Mouse (Mus musculus) embryonic facial prominence, embryonic 14.5 days (tissue): ENCODE measurements around the gene Pde8b. TPM values are rescaled to one million over a fixed set of nuclear protein-coding genes. Genes with fewer than 3 reads are reported as not detected.

Experiments used
- ATAC-seq: fragments of 200-750 bp; cut with Nextera tagmentation; 2 replicates; pipeline ENCODE4 v1.8.0; 2017; ENCODE audit warnings: low read depth, moderate number of reproducible peaks, moderate TSS enrichment
- DNase-seq: peaks from one replicate; pipeline ENCODE4 v3.0.0-alpha.2; 2015; ENCODE audit warnings: low spot score
- H3K27ac ChIP-seq: fragments of 300-500 bp; sonication (generic); replicated peaks from 2 replicates; pipeline ENCODE4 v1.5.1; 2014; ENCODE audit warnings: low read depth, mild to moderate bottlenecking, low read length, moderate library complexity
- H3K27me3 ChIP-seq: fragments of 300-500 bp; sonication (generic); replicated peaks from 2 replicates; pipeline ENCODE4 v1.6.1; 2014; ENCODE audit warnings: low read length; ENCODE audit not compliant: control insufficient read depth, insufficient read depth
- H3K36me3 ChIP-seq: fragments of 300-500 bp; sonication (generic); 2 replicates; pipeline ENCODE4 v1.6.1; 2014; ENCODE audit warnings: low read length, mixed read lengths; ENCODE audit not compliant: control insufficient read depth, insufficient read depth
- H3K4me1 ChIP-seq: fragments of 300-500 bp; sonication (generic); 2 replicates; pipeline ENCODE4 v1.6.1; 2014; ENCODE audit warnings: antibody characterized with exemption, low read length; ENCODE audit not compliant: control insufficient read depth, insufficient read depth
- H3K4me2 ChIP-seq: fragments of 300-500 bp; sonication (generic); 2 replicates; pipeline ENCODE4 v1.6.1; 2014; ENCODE audit warnings: low read depth, mild to moderate bottlenecking, low read length, moderate library complexity, mixed read lengths
- H3K4me3 ChIP-seq: fragments of 300-500 bp; sonication (generic); 2 replicates; pipeline ENCODE4 v1.5.1; 2014; ENCODE audit warnings: low read depth, mild to moderate bottlenecking, low read length
- H3K9ac ChIP-seq: fragments of 300-500 bp; sonication (generic); 2 replicates; pipeline ENCODE4 v1.6.1; 2014; ENCODE audit warnings: low read depth, mild to moderate bottlenecking, low read length, moderate library complexity, mixed read lengths
- H3K9me3 ChIP-seq: fragments of 300-500 bp; sonication (generic); 2 replicates; pipeline ENCODE4 v1.6.1; 2016; ENCODE audit warnings: low read length; ENCODE audit not compliant: control insufficient read depth
- WGBS: fragments of 180-500 bp; shearing (Covaris S2); extraction: QIAGEN DNeasy Blood & Tissue Kit; methylation state at CpG from one replicate; pipeline ENCODE4 v1.1.7; 2014; 5-methylcytosine and 5-hydroxymethylcytosine counted together
- polyA plus RNA-seq: library from polyadenylated mRNA; unstranded; fragments of >200 nt; fragmentation: Nextera tagmentation; extraction: Ambion mirVana; gene quantifications from 2 replicates; pipeline ENCODE4 v1.2.1, GENCODE M21; 2014

Gene Pde8b
- polyA plus RNA-seq, 1 experiment from 2014 or later, result 4.7 TPM

GRCm38 (mm10) chr13:95202151-95202758 lies 47.9 kb downstream of the Pde8b start:
- Histone ChIP-seq H3K27ac (no peak overlapping the region), H3K4me1 (no peaks in the 10 kb centered on the region), H3K9ac (no peak overlapping the region), H3K27me3 (no peaks in the 10 kb centered on the region), H3K9me3 (no peaks in the 10 kb centered on the region), H3K4me2 (no peak overlapping the region), H3K4me3 (no peak overlapping the region), H3K36me3 (no peaks in the 10 kb centered on the region)
- 91% methylated on average over 3 of the region's 3 CpGs for WGBS
- ATAC-seq, result no peak
- no peak for DNase-seq

GRCm38 (mm10) chr13:95200817-95201216 lies 49.3 kb downstream of the Pde8b start:
- H3K9ac ChIP-seq, result no peak overlapping the region
- H3K4me3 ChIP-seq, result no peak overlapping the region
- no peaks in the 10 kb centered on the region for H3K27me3 ChIP-seq
- no peaks in the 10 kb centered on the region for H3K4me1 ChIP-seq
- DNase-seq, result no peak
- no peak overlapping the region for H3K4me2 ChIP-seq
- no peak overlapping the region for H3K27ac ChIP-seq
- ATAC-seq, result no peak
- H3K36me3 ChIP-seq, result no peaks in the 10 kb centered on the region
- 75% methylated on average over 8 of the region's 8 CpGs for WGBS
- no peaks in the 10 kb centered on the region for H3K9me3 ChIP-seq

- Histone ChIP-seq H3K27me3 (no peaks in the 10 kb centered on the region), H3K27ac (no peak overlapping the region), H3K4me2 (no peak overlapping the region), H3K9me3 (no peaks in the 10 kb centered on the region), H3K36me3 (no peaks in the 10 kb centered on the region), H3K4me3 (no peak overlapping the region), H3K9ac (no peak overlapping the region), H3K4me1 (no peaks in the 10 kb centered on the region)
- ATAC-seq (no peak), DNase-seq (no peak)
These were observed 50.1 kb downstream of the Pde8b start for GRCm38 (mm10) chr13:95200036-95200435.

- Histone ChIP-seq H3K9ac (no peak overlapping the region), H3K4me1 (no peaks in the 10 kb centered on the region), H3K9me3 (no peaks in the 10 kb centered on the region), H3K27ac (no peak overlapping the region), H3K27me3 (no peaks in the 10 kb centered on the region), H3K4me3 (no peak overlapping the region), H3K36me3 (no peaks in the 10 kb centered on the region), H3K4me2 (no peak overlapping the region)
- ATAC-seq (no peak), DNase-seq (no peak)
- 81% methylated on average over 7 of the region's 7 CpGs for WGBS
These were observed 53.9 kb downstream of the Pde8b start for GRCm38 (mm10) chr13:95196106-95196705.

GRCm38 (mm10) chr13:95191951-95192350 lies 58.2 kb downstream of the Pde8b start:
- DNase-seq (no peak), ATAC-seq (no peak)
- WGBS, result 85% methylated on average over 5 of the region's 5 CpGs

GRCm38 (mm10) chr13:95189111-95189510 lies 61.0 kb downstream of the Pde8b start:
- no peak for DNase-seq
- Histone ChIP-seq H3K4me2 (no peak overlapping the region), H3K9ac (no peak overlapping the region), H3K27me3 (no peaks in the 10 kb centered on the region), H3K36me3 (no peaks in the 10 kb centered on the region), H3K4me1 (no peaks in the 10 kb centered on the region), H3K4me3 (no peak overlapping the region), H3K27ac (no peak overlapping the region), H3K9me3 (no peaks in the 10 kb centered on the region)
- WGBS, result 93% methylated on average over 2 of the region's 2 CpGs
- no peak for ATAC-seq

More at GRCm38 (mm10) chr13:95191951-95192350, 58.2 kb downstream of the Pde8b start:
- Histone ChIP-seq H3K9me3 (no peaks in the 10 kb centered on the region), H3K4me2 (no peak overlapping the region), H3K27me3 (no peaks in the 10 kb centered on the region), H3K36me3 (no peaks in the 10 kb centered on the region), H3K27ac (no peak overlapping the region), H3K4me1 (no peaks in the 10 kb centered on the region), H3K4me3 (no peak overlapping the region), H3K9ac (no peak overlapping the region)

GRCm38 (mm10) chr13:95187153-95187665 lies 62.9 kb downstream of the Pde8b start:
- Histone ChIP-seq H3K9me3 (no peaks in the 10 kb centered on the region), H3K4me1 (no peaks in the 10 kb centered on the region), H3K9ac (no peak overlapping the region), H3K36me3 (no peaks in the 10 kb centered on the region), H3K27me3 (no peaks in the 10 kb centered on the region), H3K4me2 (no peak overlapping the region), H3K27ac (no peak overlapping the region), H3K4me3 (no peak overlapping the region)
- no peak for DNase-seq
- 87% methylated on average over 5 of the region's 5 CpGs for WGBS
- no peak for ATAC-seq

- Histone ChIP-seq H3K9me3 (no peaks in the 10 kb centered on the region), H3K9ac (no peak overlapping the region), H3K27me3 (no peaks in the 10 kb centered on the region), H3K4me1 (no peaks in the 10 kb centered on the region), H3K27ac (no peak overlapping the region), H3K4me3 (no peak overlapping the region), H3K4me2 (no peak overlapping the region), H3K36me3 (no peaks in the 10 kb centered on the region)
- 75% methylated on average over 4 of the region's 4 CpGs for WGBS
- ATAC-seq (no peak), DNase-seq (no peak)
These were observed 63.4 kb downstream of the Pde8b start for GRCm38 (mm10) chr13:95186741-95187035.
